Mouse (Mus musculus) CH12.LX (cell line): ENCODE measurements around the gene Gatb.

Source experiments
- CTCF ChIP-seq, 2 experiments: IDR thresholded peaks in 1 of 2; conservative IDR thresholded peaks in 1 of 2; 2 replicates each; pipeline ENCODE4 v1.5.1; 2011 to 2012; ENCODE audit warnings: low read depth in 2 of 2, low read length in 2 of 2, improper control_type of control experiment in 1 of 2, inconsistent platforms in 1 of 2, mild to moderate bottlenecking in 1 of 2, moderate library complexity in 1 of 2
- KAT2A ChIP-seq: IDR thresholded peaks from 2 replicates; pipeline ENCODE4 v1.6.1; 2012; ENCODE audit warnings: low read length, improper control_type of control experiment, inconsistent platforms; ENCODE audit not compliant: insufficient replicate concordance
- POLR2A ChIP-seq: IDR thresholded peaks from 2 replicates; pipeline ENCODE4 v1.6.1; 2011; ENCODE audit warnings: low read depth, mild to moderate bottlenecking, improper control_type of control experiment, low read length
- ZMIZ1 ChIP-seq: IDR thresholded peaks from 2 replicates; pipeline ENCODE4 v1.6.1; 2012; ENCODE audit warnings: low read depth, mild to moderate bottlenecking, inconsistent platforms, low read length, improper control_type of control experiment

DNA sequence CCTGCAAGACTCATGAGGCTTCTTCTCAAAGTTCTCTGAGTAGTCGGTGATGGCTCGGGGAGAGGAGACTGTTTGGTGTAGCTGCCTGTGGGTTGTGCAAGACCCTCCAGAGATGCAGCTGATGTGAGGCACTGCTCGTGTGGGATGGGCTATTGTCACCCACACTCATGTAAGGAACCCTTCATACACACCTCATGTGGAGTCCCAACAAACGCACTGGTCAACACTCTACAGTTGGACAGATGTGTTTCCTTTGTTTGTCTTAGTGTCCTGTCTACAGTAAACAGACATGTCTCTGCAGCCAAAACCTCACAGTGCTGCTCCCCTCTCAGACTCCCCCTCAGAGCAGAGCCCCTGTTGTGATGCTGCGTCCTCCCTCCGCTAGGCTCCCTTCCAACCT, 95.9 kb downstream of the Gatb start:
- TF ChIP-seq KAT2A: no peak
- no peak for TF ChIP-seq CTCF (conservative IDR thresholded peaks at IDR 0.05 in 1 of 2, IDR thresholded peaks at IDR 0.05 in 1 of 2; ENCODE audit: low read depth in 2 of 2, low read length in 2 of 2)
- no peak for TF ChIP-seq POLR2A
- no peak for TF ChIP-seq ZMIZ1
